Comparison of ENCODE assay signal across 25 mouse cellular contexts in genomic region chr19:28576619-28577018, GRCm38 (mm10).
A peak's percentile ranks its signal among the peaks of the same experiment; 100 is the strongest.
DNase-seq lines count a peak whose midpoint lies in the region; ATAC-seq and TF ChIP-seq lines count a peak whose summit lies in the region.
"Had no signal": no experiment of that assay in that cellular context is flagged by ENCODE, and none has a peak within 500 bp of the region (broad histone marks: within the 10 kb centered on the region; RNA-seq: fewer than 3 reads in every experiment).

No protein-coding gene starts in this region.

- H3K9ac ChIP-seq in forebrain, postnatal 0 days = no peak overlapping the region
- H3K9ac ChIP-seq in forebrain, embryonic 16.5 days (replicated peaks; ENCODE audit: low read depth, low read length) = no peak overlapping the region
- H3K9ac ChIP-seq in kidney, postnatal 0 days (ENCODE audit: low read depth, low read length) = no peak overlapping the region
- H3K9ac ChIP-seq in lung, embryonic 14.5 days = no peak overlapping the region
- no peak overlapping the region for H3K9ac ChIP-seq in lung, embryonic 16.5 days (ENCODE audit: low read length)
- H3K9ac ChIP-seq: embryonic facial prominence, embryonic 12.5 days; forebrain, embryonic 13.5 days had no signal

- no peak for DNase-seq in forebrain, postnatal 0 days
- DNase-seq in kidney, postnatal 0 days (ENCODE audit: low spot score) = peak; percentile 37
- no peak for DNase-seq in kidney, adult 11 months
- peak; percentile 75 for DNase-seq in lung, embryonic 14.5 days
- no peak for DNase-seq in lung, postnatal 36 days
- no peak for DNase-seq in lung, postnatal 4 days
- DNase-seq: adrenal gland, adult 8-10 months; adrenal gland, postnatal 14 days; adrenal gland, postnatal 36 days; B cell, adult 2 months; cerebellum, adult 11-12 months; cerebellum, adult 2 months; cerebellum, adult 9-10 months; cerebellum, postnatal 10 days; cerebellum, postnatal 25 days had no signal

- no peak overlapping the region for H3K4me3 ChIP-seq in forebrain, postnatal 0 days (ENCODE audit: low read depth, low read length)
- H3K4me3 ChIP-seq in forebrain, embryonic 16.5 days (replicated peaks; ENCODE audit: low read length) = no peak overlapping the region
- H3K4me3 ChIP-seq in kidney, postnatal 0 days (replicated peaks; ENCODE audit: low read depth, low read length) = no peak overlapping the region
- no peak overlapping the region for H3K4me3 ChIP-seq in lung, embryonic 14.5 days (ENCODE audit: low read depth, low read length)
- H3K4me3 ChIP-seq in lung, embryonic 16.5 days (ENCODE audit: low read length) = no peak overlapping the region
- H3K4me3 ChIP-seq: embryonic facial prominence, embryonic 10.5 days; embryonic facial prominence, embryonic 12.5 days; forebrain, embryonic 13.5 days had no signal

- H3K27me3 ChIP-seq in forebrain, postnatal 0 days (ENCODE audit: insufficient read depth, low read length) = no peaks in the 10 kb centered on the region
- peaks cover 5% of the 10 kb centered on the region; the same call in 1 of the 2 replicates for H3K27me3 ChIP-seq in forebrain, embryonic 16.5 days (replicated peaks; ENCODE audit: control insufficient read depth, insufficient read depth, low read length)
- no peaks in the 10 kb centered on the region for H3K27me3 ChIP-seq in kidney, postnatal 0 days (ENCODE audit: insufficient read depth, low read length)
- no peaks in the 10 kb centered on the region for H3K27me3 ChIP-seq in lung, embryonic 14.5 days (ENCODE audit: insufficient read depth, low read length)
- no peaks in the 10 kb centered on the region for H3K27me3 ChIP-seq in lung, embryonic 16.5 days (ENCODE audit: control insufficient read depth, insufficient read depth, low read depth, low read length)
- H3K27me3 ChIP-seq: CH12.LX; embryonic facial prominence, embryonic 12.5 days; Patski had no signal

- no peaks in the 10 kb centered on the region for H3K9me3 ChIP-seq in forebrain, postnatal 0 days (ENCODE audit: low read length)
- no peaks in the 10 kb centered on the region for H3K9me3 ChIP-seq in forebrain, embryonic 16.5 days (ENCODE audit: control insufficient read depth, low read length)
- H3K9me3 ChIP-seq in kidney, postnatal 0 days (replicated peaks; ENCODE audit: low read length) = no peaks in the 10 kb centered on the region
- H3K9me3 ChIP-seq in lung, embryonic 14.5 days (ENCODE audit: low read depth, low read length) = no peaks in the 10 kb centered on the region
- H3K9me3 ChIP-seq in lung, embryonic 16.5 days (ENCODE audit: control insufficient read depth, low read length) = no peaks in the 10 kb centered on the region
- H3K9me3 ChIP-seq: embryonic facial prominence, embryonic 10.5 days; embryonic facial prominence, embryonic 12.5 days; forebrain, embryonic 13.5 days; G1E had no signal

- H3K4me1 ChIP-seq in forebrain, postnatal 0 days (ENCODE audit: insufficient read depth) = peaks cover 7% of the 10 kb centered on the region
- peaks cover 9% of the 10 kb centered on the region for H3K4me1 ChIP-seq in forebrain, embryonic 16.5 days (replicated peaks; ENCODE audit: control insufficient read depth, insufficient read depth, low read length)
- 0 out of 2 replicates have a peak, but pooled peaks cover 3% of the 10 kb centered on the region for H3K4me1 ChIP-seq in kidney, postnatal 0 days (replicated peaks; ENCODE audit: insufficient read depth, low read length)
- H3K4me1 ChIP-seq in lung, embryonic 14.5 days (ENCODE audit: insufficient read depth) = peaks cover 3% of the 10 kb centered on the region; the same call in 1 of the 2 replicates
- H3K4me1 ChIP-seq in lung, embryonic 16.5 days (replicated peaks; ENCODE audit: control insufficient read depth, insufficient read depth, low read length) = peaks cover 2% of the 10 kb centered on the region; the same call in 1 of the 2 replicates
- H3K4me1 ChIP-seq: embryonic facial prominence, embryonic 12.5 days had no signal

- no peak for ATAC-seq in forebrain, postnatal 0 days
- no peak for ATAC-seq in forebrain, embryonic 16.5 days
- ATAC-seq in kidney, postnatal 0 days (replicated peaks; ENCODE audit: low FRiP score, low read depth) = no peak
- ATAC-seq in lung, embryonic 14.5 days (ENCODE audit: insufficient read depth) = peak; percentile 73
- peak; percentile 75 for ATAC-seq in lung, embryonic 16.5 days (ENCODE audit: low read depth)
- ATAC-seq: activated CD4-positive, CD25-positive, alpha-beta regulatory T cell, adult 4 months; CD4-positive, CD25-positive, alpha-beta regulatory T cell, adult 4 months; forebrain, embryonic 13.5 days; Patski had no signal

- no peaks in the 10 kb centered on the region for H3K36me3 ChIP-seq in forebrain, postnatal 0 days (ENCODE audit: insufficient read depth)
- no peaks in the 10 kb centered on the region for H3K36me3 ChIP-seq in forebrain, embryonic 16.5 days (ENCODE audit: control insufficient read depth, insufficient read depth)
- no peaks in the 10 kb centered on the region for H3K36me3 ChIP-seq in kidney, postnatal 0 days (ENCODE audit: insufficient read depth, low read length)
- H3K36me3 ChIP-seq in lung, embryonic 14.5 days (ENCODE audit: insufficient read depth) = no peaks in the 10 kb centered on the region
- no peaks in the 10 kb centered on the region for H3K36me3 ChIP-seq in lung, embryonic 16.5 days (ENCODE audit: control insufficient read depth, insufficient read depth, low read length)
- H3K36me3 ChIP-seq: embryonic facial prominence, embryonic 10.5 days; embryonic facial prominence, embryonic 12.5 days; G1E had no signal

- no peak for TF ChIP-seq CTCF in forebrain, postnatal 0 days (IDR thresholded peaks at IDR 0.05; ENCODE audit: low read depth)
- no peak for TF ChIP-seq CTCF in kidney, postnatal 0 days (IDR thresholded peaks at IDR 0.05; ENCODE audit: low read depth)
- TF ChIP-seq CTCF in lung, embryonic 14.5 days (IDR thresholded peaks at IDR 0.05; ENCODE audit: low read depth) = no peak

- 0 out of 2 replicates have a peak overlapping the region, but pooled peaks have one; percentile 35 for H3K27ac ChIP-seq in forebrain, postnatal 0 days (ENCODE audit: low read depth, low read length)
- H3K27ac ChIP-seq in forebrain, embryonic 16.5 days (ENCODE audit: low read length) = no peak overlapping the region
- no peak overlapping the region for H3K27ac ChIP-seq in kidney, postnatal 0 days
- no peak overlapping the region for H3K27ac ChIP-seq in lung, embryonic 14.5 days (ENCODE audit: low read depth)
- H3K27ac ChIP-seq in lung, embryonic 16.5 days (ENCODE audit: low read length) = peak overlapping the region; percentile 33; the same call in 1 of the 2 replicates
- H3K27ac ChIP-seq: embryonic facial prominence, embryonic 10.5 days; embryonic facial prominence, embryonic 12.5 days; forebrain, embryonic 13.5 days had no signal

- no peak overlapping the region for H3K4me2 ChIP-seq in forebrain, postnatal 0 days (ENCODE audit: low read depth)
- H3K4me2 ChIP-seq in forebrain, embryonic 16.5 days (ENCODE audit: low read length) = no peak overlapping the region
- no peak overlapping the region for H3K4me2 ChIP-seq in kidney, postnatal 0 days (ENCODE audit: low read length)
- H3K4me2 ChIP-seq in lung, embryonic 14.5 days = peak overlapping the region; percentile 38
- H3K4me2 ChIP-seq in lung, embryonic 16.5 days (ENCODE audit: low read depth, low read length) = peak overlapping the region; percentile 33
- H3K4me2 ChIP-seq: embryonic facial prominence, embryonic 12.5 days; forebrain, embryonic 13.5 days had no signal

- WGBS in forebrain, postnatal 0 days = 79% methylated on average over 6 of the region's 6 CpGs
- 92% methylated on average over 6 of the region's 6 CpGs for WGBS in forebrain, embryonic 16.5 days
- WGBS in kidney, postnatal 0 days = 73% methylated on average over 6 of the region's 6 CpGs
- 33% methylated on average over 6 of the region's 6 CpGs for WGBS in lung, embryonic 14.5 days
- whole genome bisulfite sequencing in lung, embryonic 16.5 days = 41% methylated on average over 6 of the region's 6 CpGs

Comparison
In these comparisons a context has a peak if more than half of its experiments do, and no peak if none do; other contexts are left out.
1. DNase-seq: peak in kidney, postnatal 0 days (single experiment) and lung, embryonic 14.5 days (single experiment); none in forebrain, postnatal 0 days (single experiment), kidney, adult 11 months (single experiment), lung, postnatal 36 days (single experiment) and lung, postnatal 4 days (0 of 2).
2. H3K27ac ChIP-seq: peak in forebrain, postnatal 0 days (single experiment) and lung, embryonic 16.5 days (single experiment); none in forebrain, embryonic 16.5 days (single experiment), kidney, postnatal 0 days (single experiment) and lung, embryonic 14.5 days (single experiment).
3. ATAC-seq: peak in lung, embryonic 14.5 days (single experiment) and lung, embryonic 16.5 days (single experiment); none in forebrain, postnatal 0 days (single experiment), forebrain, embryonic 16.5 days (single experiment) and kidney, postnatal 0 days (single experiment).
4. H3K4me2 ChIP-seq: peak in lung, embryonic 14.5 days (single experiment) and lung, embryonic 16.5 days (single experiment); none in forebrain, postnatal 0 days (single experiment), forebrain, embryonic 16.5 days (single experiment) and kidney, postnatal 0 days (single experiment).